Comparison of ENCODE assay signal across 20 mouse cellular contexts in the genomic region with DNA sequence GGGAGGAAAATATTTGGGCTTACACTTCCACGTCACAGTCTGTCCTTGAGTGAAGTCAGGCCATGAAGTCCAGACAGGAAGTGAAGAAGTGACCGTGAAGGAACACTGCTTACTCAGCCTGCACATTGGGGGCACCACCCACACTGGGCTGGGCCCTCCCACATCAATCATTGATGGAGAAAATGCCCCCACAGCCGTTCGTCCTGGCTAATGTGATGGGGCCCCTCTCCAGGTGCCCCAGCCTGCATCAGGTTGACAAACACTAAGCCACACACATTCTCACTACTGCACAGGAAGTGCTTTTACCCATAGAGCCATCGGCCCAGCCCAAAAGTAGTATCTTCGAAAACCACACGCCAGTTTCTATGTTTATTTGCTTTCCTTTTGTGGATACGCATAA. TPM values are rescaled to one million over a fixed set of nuclear protein-coding genes. Genes with fewer than 3 reads are reported as not detected.
DNase-seq lines count a peak whose midpoint lies in the region; ATAC-seq and TF ChIP-seq lines count a peak whose summit lies in the region.
"Had no signal": no experiment of that assay in that cellular context is flagged by ENCODE, and none has a peak within 500 bp of the region (broad histone marks: within the 10 kb centered on the region; RNA-seq: fewer than 3 reads in every experiment).

No protein-coding gene starts in this region.

- 8% methylated on average over 8 of the region's 8 CpGs for WGBS in thymus, adult 2 months
- WGBS in midbrain, embryonic 11.5 days: 86% methylated on average over 8 of the region's 8 CpGs

- no peaks in the 10 kb centered on the region for H3K36me3 ChIP-seq in thymus, adult 2 months (ENCODE audit: control insufficient read depth, insufficient read depth, low read length)
- no peaks in the 10 kb centered on the region for H3K36me3 ChIP-seq in midbrain, embryonic 11.5 days (ENCODE audit: control insufficient read depth, insufficient read depth, low read length)
- H3K36me3 ChIP-seq: embryonic facial prominence, embryonic 15.5 days; forebrain, embryonic 15.5 days; heart, embryonic 12.5 days; hindbrain, embryonic 10.5 days; midbrain, embryonic 10.5 days had no signal

- DNase-seq in heart, adult 11 months: peak; percentile 44
- DNase-seq in heart, adult 9 months (ENCODE audit: low spot score in 2 of 2): no peak
- peak; percentile 70 for DNase-seq in CD4-positive, CD25-positive, alpha-beta regulatory T cell, adult 2 months (ENCODE audit: low read depth, low spot score)
- DNase-seq in thymus, adult 2 months: peak; percentile 51
- DNase-seq in layer of hippocampus, adult 2 months (ENCODE audit: low spot score in 2 of 2): no peak
- no peak for DNase-seq in c-Kit-positive CD71-positive TER-119-positive erythroid progenitor cells, embryonic 14.5 days (ENCODE audit: low spot score)
- DNase-seq in midbrain, embryonic 11.5 days (ENCODE audit: low spot score, missing footprints): no peak
- DNase-seq: adrenal gland, postnatal 36 days; cerebellum, adult 11 months; gastrocnemius, postnatal 10 days; kidney, adult 2 months; lung, adult 18-20 months; right cerebral cortex, postnatal 4 days had no signal

- peaks cover 10% of the 10 kb centered on the region for H3K4me1 ChIP-seq in thymus, adult 2 months (replicated peaks; ENCODE audit: control insufficient read depth, insufficient read depth, low read length)
- no peaks in the 10 kb centered on the region for H3K4me1 ChIP-seq in midbrain, embryonic 11.5 days (ENCODE audit: control insufficient read depth, insufficient read depth, low read length)
- H3K4me1 ChIP-seq: embryonic facial prominence, embryonic 15.5 days; forebrain, embryonic 15.5 days; heart, embryonic 12.5 days; hindbrain, embryonic 10.5 days; midbrain, embryonic 10.5 days had no signal

- H3K27ac ChIP-seq in thymus, adult 2 months (ENCODE audit: control insufficient read depth, insufficient read depth, low read length): peak overlapping the region; percentile 79
- no peak overlapping the region for H3K27ac ChIP-seq in layer of hippocampus, adult 2 months
- no peak overlapping the region for H3K27ac ChIP-seq in midbrain, embryonic 11.5 days (ENCODE audit: low read depth, low read length)
- H3K27ac ChIP-seq: embryonic facial prominence, embryonic 15.5 days; forebrain, embryonic 15.5 days; hindbrain, embryonic 10.5 days; left cerebral cortex, adult 2 months; midbrain, embryonic 10.5 days had no signal

- TF ChIP-seq CTCF in thymus, adult 2 months (IDR thresholded peaks at IDR 0.05; ENCODE audit: borderline replicate concordance, control insufficient read depth, extremely low read depth, insufficient read depth, low read length, poor library complexity): no peak
- TF ChIP-seq CTCF in layer of hippocampus, adult 2 months (conservative IDR thresholded peaks at IDR 0.05): no peak

- no peak for TF ChIP-seq POLR2A in thymus, adult 2 months (IDR thresholded peaks at IDR 0.05; ENCODE audit: control insufficient read depth, extremely low read depth, insufficient read depth, low read length, poor library complexity)

- peak; percentile 94 for ATAC-seq in inflammation-experienced regulatory T-cells, adult 6 months
- no peak for ATAC-seq in midbrain, embryonic 11.5 days (ENCODE audit: low FRiP score)
- ATAC-seq: forebrain, embryonic 15.5 days had no signal

- H3K4me3 ChIP-seq in thymus, adult 2 months (ENCODE audit: control insufficient read depth, insufficient read depth, low read length): 0 out of 2 replicates have a peak overlapping the region, but pooled peaks have one; percentile 18
- H3K4me3 ChIP-seq in layer of hippocampus, adult 2 months: no peak overlapping the region
- H3K4me3 ChIP-seq in midbrain, embryonic 11.5 days (ENCODE audit: low read depth, low read length): no peak overlapping the region
- H3K4me3 ChIP-seq: embryonic facial prominence, embryonic 15.5 days; forebrain, embryonic 15.5 days; heart, embryonic 12.5 days; hindbrain, embryonic 10.5 days; left cerebral cortex, adult 2 months; midbrain, embryonic 10.5 days had no signal

- H3K27me3 ChIP-seq in thymus, adult 2 months (ENCODE audit: control insufficient read depth, insufficient read depth, low read length): no peaks in the 10 kb centered on the region
- no peaks in the 10 kb centered on the region for H3K27me3 ChIP-seq in midbrain, embryonic 11.5 days (ENCODE audit: control insufficient read depth, insufficient read depth, low read length)
- H3K27me3 ChIP-seq: embryonic facial prominence, embryonic 15.5 days; forebrain, embryonic 15.5 days; heart, embryonic 12.5 days had no signal

- no peak overlapping the region for H3K9ac ChIP-seq in midbrain, embryonic 11.5 days (ENCODE audit: low read length)
- H3K9ac ChIP-seq: embryonic facial prominence, embryonic 15.5 days; forebrain, embryonic 15.5 days; heart, embryonic 12.5 days had no signal

- no peaks in the 10 kb centered on the region for H3K9me3 ChIP-seq in midbrain, embryonic 11.5 days (ENCODE audit: control insufficient read depth, low read length)
- H3K9me3 ChIP-seq: embryonic facial prominence, embryonic 15.5 days; forebrain, embryonic 15.5 days; heart, embryonic 12.5 days; hindbrain, embryonic 10.5 days; midbrain, embryonic 10.5 days had no signal

- H3K4me2 ChIP-seq in midbrain, embryonic 11.5 days: no peak overlapping the region
- H3K4me2 ChIP-seq: embryonic facial prominence, embryonic 15.5 days; forebrain, embryonic 15.5 days; heart, embryonic 12.5 days had no signal

RNA-seq across cellular contexts. Expression of gene Mllt3, which starts 13.1 kb away (rescaled TPM):
- polyA plus RNA-seq in inflammation-experienced regulatory T-cells, adult 6 months (2017; shearing (Covaris generic)): 100 to 1,000 TPM in 2 of 3 experiments, 10 to 100 TPM in 1; 91.7 to 126 (median 120) TPM
- polyA plus RNA-seq in thymus, adult 2 months (2012; rRNA removed): 11.6 and 14.7 TPM in 2 replicates
- total RNA-seq in layer of hippocampus, adult 2 months (2021): 10 to 100 TPM; 54.6 to 58.7 TPM
- 62.3 and 63.1 TPM in 2 replicates for polyA plus RNA-seq in midbrain, embryonic 11.5 days (2014; fragmentation: Nextera tagmentation; extraction: Ambion mirVana)

RNA-seq across cellular contexts. Expression of gene Focad, which starts 48.1 kb away (rescaled TPM):
- polyA plus RNA-seq in inflammation-experienced regulatory T-cells, adult 6 months (2017; shearing (Covaris generic)): 10 to 100 TPM in 2 of 3 experiments, 1 to 10 TPM in 1; 6.9 to 14.5 (median 11.6) TPM
- 14.6 and 15.3 TPM in 2 replicates for polyA plus RNA-seq in thymus, adult 2 months (2012; rRNA removed)
- total RNA-seq in layer of hippocampus, adult 2 months (2021): 10 to 100 TPM; 69.4 to 73.0 TPM
- polyA plus RNA-seq in midbrain, embryonic 11.5 days (2014; fragmentation: Nextera tagmentation; extraction: Ambion mirVana): 18.5 and 19.7 TPM in 2 replicates

Comparison
In these comparisons a context has a peak if more than half of its experiments do, and no peak if none do; other contexts are left out.
1. DNase-seq: peak in heart, adult 11 months (single experiment), CD4-positive, CD25-positive, alpha-beta regulatory T cell, adult 2 months (single experiment) and thymus, adult 2 months (single experiment); none in heart, adult 9 months (0 of 2), layer of hippocampus, adult 2 months (0 of 2), c-Kit-positive CD71-positive TER-119-positive erythroid progenitor cells, embryonic 14.5 days (single experiment) and midbrain, embryonic 11.5 days (single experiment).